ENCODE assay signal across 8 mouse cellular contexts in genomic region chr16:37653731-37654657, GRCm38 (mm10). TPM values are rescaled to one million over a fixed set of nuclear protein-coding genes. Genes with fewer than 3 reads are reported as not detected.
DNase-seq lines count a peak whose midpoint lies in the region; ATAC-seq and TF ChIP-seq lines count a peak whose summit lies in the region.

Gene Ndufb4 (minus strand): TSS chr16:37654453.

- peak; percentile 98 for DNase-seq in 416B (ENCODE audit: low read depth)
- DNase-seq in heart, adult 8-10 months (ENCODE audit: low spot score): peak; percentile 94
- DNase-seq in kidney, adult 9 months: peak; percentile 97
- DNase-seq in limb, embryonic 14.5 days (ENCODE audit: low spot score): peak; percentile 99
- DNase-seq in midbrain, postnatal 0 days (ENCODE audit: low spot score): peak; percentile 99
- DNase-seq in spleen, postnatal 14 days (ENCODE audit: low spot score in 2 of 2): peak; percentile 90 to 92

- no peaks in the 10 kb centered on the region for H3K9me3 ChIP-seq in embryonic facial prominence, embryonic 15.5 days (replicated peaks)
- no peaks in the 10 kb centered on the region for H3K9me3 ChIP-seq in limb, embryonic 14.5 days (ENCODE audit: control insufficient read depth, low read length)
- no peaks in the 10 kb centered on the region for H3K9me3 ChIP-seq in midbrain, postnatal 0 days (ENCODE audit: low read length)

- under 1% methylated on average over 56 of the region's 58 CpGs for WGBS in bone marrow, adult 2 months
- under 1% methylated on average over 51 of the region's 58 CpGs for WGBS in embryonic facial prominence, embryonic 15.5 days
- WGBS in limb, embryonic 14.5 days: under 1% methylated on average over 51 of the region's 58 CpGs
- WGBS in midbrain, postnatal 0 days: under 1% methylated on average over 49 of the region's 58 CpGs

- H3K4me2 ChIP-seq in embryonic facial prominence, embryonic 15.5 days (replicated peaks): peak within 1 kb of the TSS; percentile 65
- H3K4me2 ChIP-seq in limb, embryonic 14.5 days (replicated peaks; ENCODE audit: low read depth, low read length, severe bottlenecking): peak within 1 kb of the TSS; percentile 50
- peak within 1 kb of the TSS; percentile 67 for H3K4me2 ChIP-seq in midbrain, postnatal 0 days (ENCODE audit: low read depth, low read length, poor library complexity, severe bottlenecking)

- H3K36me3 ChIP-seq in embryonic facial prominence, embryonic 15.5 days: 0 out of 2 replicates have a peak, but pooled peaks cover 3% of the 10 kb centered on the region
- H3K36me3 ChIP-seq in limb, embryonic 14.5 days (ENCODE audit: control insufficient read depth, insufficient read depth, low read length): peaks cover 5% of the 10 kb centered on the region
- no peaks in the 10 kb centered on the region for H3K36me3 ChIP-seq in midbrain, postnatal 0 days (ENCODE audit: insufficient read depth, low read length)

- no peak for TF ChIP-seq POLR2A in bone marrow, adult 2 months (IDR thresholded peaks at IDR 0.05; ENCODE audit: borderline replicate concordance, control insufficient read depth, low read depth, low read length)
- no peak for TF ChIP-seq POLR2A in limb, embryonic 14.5 days (IDR thresholded peaks at IDR 0.05; ENCODE audit: borderline replicate concordance, extremely low read depth, insufficient read depth, insufficient read length)

- ATAC-seq in embryonic facial prominence, embryonic 15.5 days (ENCODE audit: insufficient number of reproducible peaks, low FRiP score, low TSS enrichment, low read depth): peak; percentile 96
- peak; percentile 96 for ATAC-seq in limb, embryonic 14.5 days (ENCODE audit: low FRiP score, low read depth)
- ATAC-seq in midbrain, postnatal 0 days (ENCODE audit: low FRiP score): peak; percentile 96

- TF ChIP-seq CTCF in bone marrow, adult 2 months (IDR thresholded peaks at IDR 0.05; ENCODE audit: control insufficient read depth, insufficient read depth, low read length): 0 out of 2 replicates have a peak, but pooled peaks have one; percentile 0
- no peak for TF ChIP-seq CTCF in midbrain, postnatal 0 days (IDR thresholded peaks at IDR 0.05)

- no peaks in the 10 kb centered on the region for H3K27me3 ChIP-seq in embryonic facial prominence, embryonic 15.5 days
- no peaks in the 10 kb centered on the region for H3K27me3 ChIP-seq in limb, embryonic 14.5 days (ENCODE audit: control insufficient read depth, insufficient read depth, low read length)
- H3K27me3 ChIP-seq in midbrain, postnatal 0 days (ENCODE audit: insufficient read depth, low read length): no peaks in the 10 kb centered on the region

- H3K4me1 ChIP-seq in bone marrow, adult 2 months (ENCODE audit: control insufficient read depth, insufficient read depth, low read length): no peaks in the 10 kb centered on the region; the same call in none of the 2 replicates
- H3K4me1 ChIP-seq in embryonic facial prominence, embryonic 15.5 days: peaks cover 12% of the 10 kb centered on the region
- 0 out of 2 replicates have a peak, but pooled peaks cover 3% of the 10 kb centered on the region for H3K4me1 ChIP-seq in limb, embryonic 14.5 days (ENCODE audit: control insufficient read depth, insufficient read depth, low read length)
- H3K4me1 ChIP-seq in midbrain, postnatal 0 days (ENCODE audit: insufficient read depth, low read length): peaks cover 5% of the 10 kb centered on the region; the same call in 1 of the 2 replicates

- H3K27ac ChIP-seq in bone marrow, adult 2 months (ENCODE audit: control insufficient read depth, insufficient read depth, low read depth, low read length, poor library complexity): peak within 1 kb of the TSS; percentile 67; the same call in 1 of the 2 replicates
- H3K27ac ChIP-seq in embryonic facial prominence, embryonic 15.5 days (replicated peaks): peak within 1 kb of the TSS; percentile 83
- H3K27ac ChIP-seq in limb, embryonic 14.5 days (replicated peaks; ENCODE audit: low read depth, low read length): no peak within 1 kb of the TSS
- peak within 1 kb of the TSS; percentile 85 for H3K27ac ChIP-seq in midbrain, postnatal 0 days (ENCODE audit: low read depth, low read length)

- H3K4me3 ChIP-seq in bone marrow, adult 2 months (replicated peaks; ENCODE audit: control insufficient read depth, low read depth, low read length): peak within 1 kb of the TSS; percentile 96
- peak within 1 kb of the TSS; percentile 75 for H3K4me3 ChIP-seq in embryonic facial prominence, embryonic 15.5 days (replicated peaks)
- H3K4me3 ChIP-seq in limb, embryonic 14.5 days (replicated peaks; ENCODE audit: low read length): peak within 1 kb of the TSS; percentile 54
- peak within 1 kb of the TSS; percentile 72 for H3K4me3 ChIP-seq in midbrain, postnatal 0 days (ENCODE audit: low read depth, low read length)

- H3K9ac ChIP-seq in embryonic facial prominence, embryonic 15.5 days: peak within 1 kb of the TSS; percentile 76
- peak within 1 kb of the TSS; percentile 79 for H3K9ac ChIP-seq in limb, embryonic 14.5 days (ENCODE audit: low read depth, low read length, severe bottlenecking)
- peak within 1 kb of the TSS; percentile 82 for H3K9ac ChIP-seq in midbrain, postnatal 0 days (replicated peaks; ENCODE audit: low read length, poor library complexity, severe bottlenecking)

RNA-seq across cellular contexts. Expression of gene Ndufb4, which starts in this region (rescaled TPM):
- polyA plus RNA-seq in bone marrow, adult 2 months (2011; ENCODE audit: insufficient read depth, insufficient read length, low replicate concordance, missing spikeins): 72.1 and 78.8 TPM in 2 replicates
- polyA plus RNA-seq in embryonic facial prominence, embryonic 15.5 days (2015; fragmentation: Nextera tagmentation; extraction: Ambion mirVana): 48.9 and 54.6 TPM in 2 replicates
- total RNA-seq in heart, adult 8-10 months (2022): 100 to 1,000 TPM; 162 to 263 (median 197) TPM
- 54.9 and 62.5 TPM in 2 replicates for polyA plus RNA-seq in limb, embryonic 14.5 days (2012; rRNA removed)
- polyA plus RNA-seq in limb, embryonic 14.5 days (2014; fragmentation: Nextera tagmentation; extraction: Ambion mirVana): 56.3 and 56.5 TPM in 2 replicates
- total RNA-seq in midbrain, postnatal 0 days (2014; rRNA removed): 32.3 and 39.6 TPM in 2 replicates
- polyA plus RNA-seq in midbrain, postnatal 0 days (2015; fragmentation: Nextera tagmentation; extraction: Ambion mirVana): 86.9 and 90.7 TPM in 2 replicates
